Mouse (Mus musculus): Measurements from ENCODE around the gene Tecpr2.

The Tecpr2 gene

GRCm38 (mm10) chr12:110977896-110978606 is 89.0 kb downstream of the Tecpr2 start:
- DNase-seq (ENCODE audit: low spot score in 2 of 2), result no peak

GRCm38 (mm10) chr12:110978607-110979406 is 89.7 kb downstream of the Tecpr2 start, which contains the start of gene Ankrd9:
TSS of gene Ankrd9 (minus strand) at chr12:110979040.
- DNase-seq (ENCODE audit: low spot score in 2 of 2), result peak; percentile 98

GRCm38 (mm10) chr12:110979808-110980207 is 90.7 kb downstream of the Tecpr2 start:
- DNase-seq (ENCODE audit: low spot score in 2 of 2), result no peak

- no peak for DNase-seq (ENCODE audit: low spot score in 2 of 2)
Measured at GRCm38 (mm10) chr12:110981736-110982135, 92.7 kb downstream of the Tecpr2 start.

- no peak for DNase-seq (ENCODE audit: low spot score in 2 of 2)
Measured at GRCm38 (mm10) chr12:110983083-110983482, 94.0 kb downstream of the Tecpr2 start.

- DNase-seq (ENCODE audit: low spot score in 2 of 2), result no peak
Measured at GRCm38 (mm10) chr12:110983714-110984113, 94.7 kb downstream of the Tecpr2 start.

- DNase-seq (ENCODE audit: low spot score in 2 of 2), result no peak
Measured at GRCm38 (mm10) chr12:110984598-110984997, 95.5 kb downstream of the Tecpr2 start.

GRCm38 (mm10) chr12:110985141-110985540 is 96.1 kb downstream of the Tecpr2 start:
- no peak for DNase-seq (ENCODE audit: low spot score in 2 of 2)

GRCm38 (mm10) chr12:110986536-110987425 is 97.7 kb downstream of the Tecpr2 start:
- no peak for DNase-seq (ENCODE audit: low spot score in 2 of 2)

GRCm38 (mm10) chr12:110989409-110989808 is 100.3 kb downstream of the Tecpr2 start:
- DNase-seq (ENCODE audit: low spot score in 2 of 2), result no peak

GRCm38 (mm10) chr12:110990500-110990899 is 101.4 kb downstream of the Tecpr2 start:
- no peak for DNase-seq (ENCODE audit: low spot score in 2 of 2)

GRCm38 (mm10) chr12:110991361-110992127 is 102.5 kb downstream of the Tecpr2 start:
- DNase-seq (ENCODE audit: low spot score in 2 of 2), result peak; percentile 78 to 88

GRCm38 (mm10) chr12:110992128-110992553 is 103.1 kb downstream of the Tecpr2 start:
- peak; percentile 93 to 95 for DNase-seq (ENCODE audit: low spot score in 2 of 2)

GRCm38 (mm10) chr12:110992771-110993170 is 103.7 kb downstream of the Tecpr2 start:
- no peak for DNase-seq (ENCODE audit: low spot score in 2 of 2)

GRCm38 (mm10) chr12:110993226-110993625 is 104.2 kb downstream of the Tecpr2 start:
- no peak for DNase-seq (ENCODE audit: low spot score in 2 of 2)

- no peak for DNase-seq (ENCODE audit: low spot score in 2 of 2)
Measured at GRCm38 (mm10) chr12:110994666-110995065, 105.6 kb downstream of the Tecpr2 start.

- DNase-seq (ENCODE audit: low spot score in 2 of 2), result no peak
Measured at GRCm38 (mm10) chr12:110998092-110998491, 109.0 kb downstream of the Tecpr2 start.

- DNase-seq (ENCODE audit: low spot score in 2 of 2), result no peak
Measured at GRCm38 (mm10) chr12:110999820-111000219, 110.8 kb downstream of the Tecpr2 start.

- DNase-seq (ENCODE audit: low spot score in 2 of 2), result no peak
Measured at GRCm38 (mm10) chr12:111000956-111001355, 111.9 kb downstream of the Tecpr2 start.

- no peak for DNase-seq (ENCODE audit: low spot score in 2 of 2)
Measured at GRCm38 (mm10) chr12:111004142-111004541, 115.1 kb downstream of the Tecpr2 start.

- no peak for DNase-seq (ENCODE audit: low spot score in 2 of 2)
Measured at GRCm38 (mm10) chr12:111005803-111006202, 116.7 kb downstream of the Tecpr2 start.
